Mouse (Mus musculus): ENCODE data around the gene Faim. TPM values are rescaled to one million over a fixed set of nuclear protein-coding genes. Genes with fewer than 3 reads are reported as not detected.

The Faim gene
- total RNA-seq, 1 experiment from 2014 or later: 158 TPM

DNA sequence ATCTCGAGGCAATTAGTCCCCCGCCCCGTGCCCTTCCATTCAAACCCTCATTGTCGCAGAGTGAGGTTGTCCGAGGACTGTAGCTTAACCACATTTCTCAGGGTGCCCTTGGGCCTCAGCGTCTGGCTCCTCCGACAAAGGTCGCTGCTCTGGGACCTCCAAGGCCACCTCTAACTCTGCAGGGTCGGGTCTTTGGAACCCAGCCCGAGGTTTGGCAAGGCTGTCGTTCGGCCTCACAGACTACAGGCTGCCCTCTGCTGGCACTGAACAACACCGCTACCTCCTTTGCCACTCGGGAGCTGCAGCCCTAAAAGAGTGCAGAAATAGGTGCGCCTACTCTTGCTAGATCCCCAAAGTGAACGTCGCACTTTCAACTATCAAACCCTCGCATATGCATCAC, 21.1 kb upstream of the Faim start:
- ATAC-seq (replicated peaks; ENCODE audit: insufficient number of reproducible peaks, low FRiP score, low TSS enrichment, poor library complexity, severe bottlenecking): no peak

DNA sequence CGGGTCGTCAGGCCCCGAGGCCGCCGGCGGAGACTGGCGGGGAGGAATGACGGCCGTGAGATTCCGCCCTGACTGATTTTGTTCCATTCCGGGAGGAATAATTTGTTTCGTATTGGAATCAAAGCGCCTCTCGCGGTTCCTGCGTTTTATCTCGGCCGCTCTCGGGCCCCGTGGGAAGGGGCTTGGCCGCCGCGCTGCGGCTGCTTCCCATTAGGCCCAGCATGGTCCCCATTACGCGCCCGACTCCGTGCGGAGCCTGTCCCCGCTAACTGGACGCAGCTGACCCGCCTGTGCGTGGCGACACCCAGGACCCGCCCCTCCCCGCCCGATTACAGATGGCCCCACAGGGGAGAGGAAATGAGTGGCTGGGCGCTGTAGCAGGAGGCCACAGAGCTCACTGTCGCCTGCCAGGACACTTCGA, 13.1 kb upstream of the Faim start:
- ATAC-seq (replicated peaks; ENCODE audit: insufficient number of reproducible peaks, low FRiP score, low TSS enrichment, poor library complexity, severe bottlenecking): no peak

DNA sequence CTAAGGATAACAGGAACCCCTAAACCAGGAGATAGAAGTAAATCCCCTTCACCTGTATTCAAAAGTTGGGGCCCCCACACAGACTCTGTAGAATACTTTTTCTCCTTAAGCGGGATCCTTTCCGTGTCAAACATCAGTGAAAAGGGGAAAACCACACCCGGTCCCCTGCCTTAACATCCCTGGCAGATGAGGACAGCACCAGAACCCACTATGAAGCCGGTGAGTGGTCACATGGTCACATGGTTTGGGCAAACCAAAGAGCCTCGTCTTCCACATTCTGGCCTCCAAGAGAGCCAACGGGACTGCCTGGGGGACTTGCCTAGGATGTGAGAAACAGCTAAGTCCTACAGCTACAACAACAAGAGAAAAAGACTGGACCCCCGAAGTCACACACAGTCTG, 12.6 kb upstream of the Faim start:
- ATAC-seq (replicated peaks; ENCODE audit: insufficient number of reproducible peaks, low FRiP score, low TSS enrichment, poor library complexity, severe bottlenecking): no peak

DNA sequence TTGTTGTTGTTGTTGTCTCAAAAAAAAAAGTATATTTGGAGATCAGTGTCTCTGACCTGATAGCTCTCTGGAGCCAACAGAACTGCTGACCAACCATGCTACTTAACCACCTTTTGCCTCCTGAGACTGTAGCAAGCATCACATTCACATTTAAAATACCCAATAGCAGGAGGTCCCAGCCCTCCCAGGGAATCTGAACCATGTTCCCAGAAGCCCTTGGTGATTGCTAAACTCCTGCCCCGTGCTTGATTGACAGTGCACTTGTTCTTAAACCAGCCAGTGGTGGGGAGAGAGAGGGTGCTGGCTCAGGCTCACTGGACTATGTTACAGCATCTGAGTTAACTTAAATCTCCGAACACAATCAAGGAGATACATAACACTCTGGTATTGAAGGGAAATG, 11.3 kb upstream of the Faim start:
- no peak for ATAC-seq (replicated peaks; ENCODE audit: insufficient number of reproducible peaks, low FRiP score, low TSS enrichment, poor library complexity, severe bottlenecking)

DNA sequence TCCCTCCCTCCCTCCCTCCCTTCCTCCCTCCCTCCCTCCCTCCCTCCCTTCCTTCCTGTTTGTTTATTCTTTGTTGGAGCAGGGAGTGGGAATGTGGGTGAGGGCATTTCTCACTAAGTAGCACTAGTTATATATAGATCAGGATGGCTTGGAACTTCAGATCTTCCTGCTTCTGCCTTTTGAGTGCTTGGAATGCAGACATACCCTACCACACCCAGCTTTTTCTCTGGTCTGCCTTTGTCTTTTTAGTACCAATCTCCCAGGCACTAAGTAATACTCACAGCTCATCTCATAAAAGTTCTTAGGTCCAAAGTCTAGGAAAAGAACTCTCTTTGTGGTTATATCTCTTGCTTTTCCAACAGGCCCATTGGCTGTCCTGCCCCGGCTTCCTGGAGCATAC, 10.1 kb upstream of the Faim start:
- no peak for ATAC-seq (replicated peaks; ENCODE audit: insufficient number of reproducible peaks, low FRiP score, low TSS enrichment, poor library complexity, severe bottlenecking)

DNA sequence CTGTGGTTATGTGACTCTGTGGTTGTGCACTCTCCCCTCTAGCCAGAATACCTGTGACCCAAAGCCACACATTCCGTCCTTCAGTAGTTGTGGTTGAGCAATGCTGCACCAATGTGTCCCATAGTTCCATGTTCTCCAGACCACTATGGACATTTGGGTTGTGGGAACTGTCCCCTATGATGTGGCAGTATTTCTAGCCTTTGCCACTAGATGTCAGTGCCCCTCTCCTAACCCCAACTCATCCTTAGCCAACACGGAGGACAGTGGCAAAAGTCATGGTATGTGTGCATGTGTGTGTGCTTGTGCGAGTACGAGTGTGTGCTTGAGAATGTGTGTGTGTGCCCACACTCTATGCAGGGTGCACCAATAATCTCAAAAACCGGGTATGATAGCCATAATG, 9.7 kb upstream of the Faim start:
- ATAC-seq (replicated peaks; ENCODE audit: insufficient number of reproducible peaks, low FRiP score, low TSS enrichment, poor library complexity, severe bottlenecking): 0 out of 2 replicates have a peak, but pooled peaks have one; percentile 30

DNA sequence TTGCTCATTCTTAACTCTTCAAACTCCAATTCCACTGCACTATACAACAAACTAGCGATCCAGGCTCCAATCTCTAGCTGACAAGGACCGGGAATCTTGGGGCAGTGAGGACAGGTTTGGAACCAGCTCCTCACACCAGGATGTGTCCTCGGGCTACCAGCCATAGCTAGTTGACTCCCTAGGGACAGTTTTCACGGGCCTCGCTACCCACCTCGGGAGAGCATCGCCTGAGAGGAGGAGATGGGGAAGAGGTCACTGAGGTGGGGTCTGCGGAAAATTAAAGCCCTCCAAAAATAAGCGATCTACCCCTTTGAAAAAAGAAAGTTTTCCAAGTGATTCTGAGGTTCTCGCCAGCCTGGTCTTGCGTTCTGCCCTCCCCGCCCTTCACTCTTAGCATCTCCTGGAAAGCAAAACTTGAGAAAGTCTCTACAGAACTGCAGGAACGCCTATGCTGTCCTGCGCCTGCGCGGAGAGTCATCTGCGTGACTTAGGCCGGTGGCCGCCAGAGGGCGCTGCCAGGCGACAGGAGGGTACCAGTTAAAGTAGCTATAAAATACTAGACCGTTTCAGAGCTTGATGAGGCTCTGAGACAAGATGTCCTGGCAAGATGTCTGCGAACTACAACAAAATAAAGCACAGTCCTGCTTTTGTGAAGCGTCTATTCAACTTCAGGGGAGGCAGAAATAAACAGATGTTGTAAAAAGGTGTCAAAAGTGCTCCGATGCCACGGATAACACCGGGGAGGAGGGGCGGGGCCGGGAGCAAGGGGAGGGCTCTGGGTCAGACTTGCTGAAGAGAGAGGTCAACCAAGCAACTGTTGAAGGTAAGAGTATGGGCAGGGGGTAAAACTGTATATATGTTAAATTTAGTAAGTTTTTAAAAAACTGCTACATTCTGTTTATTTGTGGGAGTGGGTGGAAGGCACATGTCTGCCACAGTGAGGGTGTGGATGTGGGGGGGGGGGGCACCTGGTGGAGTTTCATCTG, 6.4 kb upstream of the Faim start:
- peak; percentile 88 for ATAC-seq (replicated peaks; ENCODE audit: insufficient number of reproducible peaks, low FRiP score, low TSS enrichment, poor library complexity, severe bottlenecking)

DNA sequence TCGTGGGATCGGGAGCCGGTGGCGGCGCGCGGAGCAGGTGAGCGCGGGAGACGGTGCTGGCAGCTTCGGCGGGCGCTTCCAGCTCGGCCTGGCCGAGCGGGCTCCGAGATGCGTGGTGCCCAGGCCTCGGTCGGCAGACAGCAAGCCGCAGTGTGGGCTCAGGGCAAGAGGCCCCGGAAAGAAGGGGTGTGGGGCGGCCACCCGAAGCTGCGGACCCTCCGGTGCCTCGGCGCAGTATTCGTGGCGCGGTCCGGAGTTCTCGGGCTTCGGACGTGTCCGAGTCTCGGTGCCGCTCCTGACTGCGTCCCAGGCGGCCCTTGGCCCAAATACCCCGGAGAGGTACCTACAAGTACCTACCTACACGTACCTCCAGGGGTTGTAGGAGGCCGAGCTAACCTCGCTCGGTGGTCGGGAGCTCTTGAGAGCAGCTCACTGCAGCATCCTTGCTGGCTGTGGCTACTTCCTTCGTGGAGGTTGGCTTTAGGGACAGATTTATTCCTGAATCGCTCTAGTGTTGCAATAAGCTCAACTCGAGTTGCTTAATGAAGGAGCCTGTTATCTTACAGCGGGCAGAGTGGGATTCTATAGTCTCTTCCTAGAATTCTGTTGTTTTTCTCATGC, 413 bp downstream of the Faim start:
- ATAC-seq (replicated peaks; ENCODE audit: insufficient number of reproducible peaks, low FRiP score, low TSS enrichment, poor library complexity, severe bottlenecking): peak; percentile 12; the same call in 1 of the 2 replicates

DNA sequence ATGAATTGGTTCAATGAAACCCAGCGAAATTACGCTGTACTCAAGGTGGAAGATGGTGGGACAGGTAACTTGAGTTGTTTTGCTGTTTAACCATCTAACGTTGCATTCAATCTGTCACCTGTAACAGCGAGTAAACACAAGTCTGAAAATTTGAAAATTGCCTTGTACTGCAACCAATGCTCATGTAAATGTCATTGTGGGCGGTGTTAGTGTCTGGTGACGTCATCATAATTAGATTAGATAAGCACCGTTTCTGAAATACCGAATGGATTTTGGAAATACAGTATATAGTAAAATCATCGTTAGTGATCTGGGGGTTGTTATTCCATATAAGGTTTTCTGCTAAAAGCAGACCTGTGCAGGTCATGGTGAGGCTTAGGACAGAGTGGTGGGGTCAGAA, 958 bp downstream of the Faim start:
- ATAC-seq (replicated peaks; ENCODE audit: insufficient number of reproducible peaks, low FRiP score, low TSS enrichment, poor library complexity, severe bottlenecking): no peak

DNA sequence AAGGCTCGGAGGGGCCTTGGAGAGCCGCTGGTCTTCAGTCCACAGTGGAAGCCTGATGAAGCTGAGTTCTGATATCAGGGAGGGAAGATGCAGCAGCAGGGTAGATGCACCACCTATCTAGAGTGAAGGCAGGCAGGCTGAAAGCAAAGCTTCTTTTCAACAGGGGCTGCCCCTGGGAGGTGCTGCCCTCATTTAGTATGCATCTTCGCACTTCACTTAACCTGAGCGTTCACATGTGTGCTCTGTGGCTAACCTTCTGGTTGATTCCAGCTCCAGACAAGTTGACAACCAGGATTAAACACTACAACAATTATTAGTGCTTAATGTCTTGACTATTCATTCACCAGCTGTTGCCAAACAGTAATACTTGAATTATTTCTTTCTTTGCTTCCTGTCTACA, 7.9 kb downstream of the Faim start:
- no peak for ATAC-seq (replicated peaks; ENCODE audit: insufficient number of reproducible peaks, low FRiP score, low TSS enrichment, poor library complexity, severe bottlenecking)

DNA sequence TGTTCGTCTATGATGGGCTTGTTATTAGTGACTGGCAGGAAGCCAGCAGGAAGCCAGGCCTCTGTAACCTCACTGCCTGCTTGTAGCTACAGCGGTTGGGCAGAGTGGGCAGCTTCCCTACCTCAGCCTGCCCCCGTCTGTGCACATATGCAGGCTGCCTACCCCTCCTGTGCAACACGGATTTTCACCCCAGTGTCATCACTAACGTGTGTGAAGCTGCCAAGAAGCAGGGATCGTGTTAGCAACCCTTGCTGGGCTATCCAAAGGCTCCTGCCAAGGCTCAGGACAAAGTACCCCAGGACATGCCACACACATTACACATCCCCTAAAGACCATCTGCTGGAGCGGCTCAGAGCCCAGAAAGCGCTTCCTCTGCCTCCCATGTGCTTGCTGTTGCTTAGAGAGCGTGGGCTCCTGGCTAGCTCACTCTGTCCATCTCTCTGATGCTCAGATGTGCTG, 13.7 kb downstream of the Faim start:
- no peak for ATAC-seq (replicated peaks; ENCODE audit: insufficient number of reproducible peaks, low FRiP score, low TSS enrichment, poor library complexity, severe bottlenecking)

DNA sequence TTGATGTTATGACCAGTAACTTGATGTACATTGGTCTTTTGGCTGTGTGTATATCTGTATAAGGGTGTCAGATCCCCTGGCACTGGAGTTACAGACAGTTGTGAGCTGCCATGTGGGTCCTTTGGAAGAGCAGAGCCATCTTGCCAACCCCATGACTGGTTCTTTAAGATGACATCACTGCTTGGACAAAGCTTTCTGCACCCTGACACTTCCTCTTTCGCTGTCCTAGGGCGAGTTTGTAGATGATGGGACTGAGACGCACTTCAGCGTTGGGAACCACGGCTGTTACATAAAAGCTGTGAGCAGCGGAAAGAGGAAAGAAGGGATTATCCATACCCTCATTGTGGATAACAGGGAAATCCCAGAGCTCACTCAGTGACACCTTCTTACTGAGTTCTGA, 15.2 kb downstream of the Faim start:
- no peak for ATAC-seq (replicated peaks; ENCODE audit: insufficient number of reproducible peaks, low FRiP score, low TSS enrichment, poor library complexity, severe bottlenecking)

DNA sequence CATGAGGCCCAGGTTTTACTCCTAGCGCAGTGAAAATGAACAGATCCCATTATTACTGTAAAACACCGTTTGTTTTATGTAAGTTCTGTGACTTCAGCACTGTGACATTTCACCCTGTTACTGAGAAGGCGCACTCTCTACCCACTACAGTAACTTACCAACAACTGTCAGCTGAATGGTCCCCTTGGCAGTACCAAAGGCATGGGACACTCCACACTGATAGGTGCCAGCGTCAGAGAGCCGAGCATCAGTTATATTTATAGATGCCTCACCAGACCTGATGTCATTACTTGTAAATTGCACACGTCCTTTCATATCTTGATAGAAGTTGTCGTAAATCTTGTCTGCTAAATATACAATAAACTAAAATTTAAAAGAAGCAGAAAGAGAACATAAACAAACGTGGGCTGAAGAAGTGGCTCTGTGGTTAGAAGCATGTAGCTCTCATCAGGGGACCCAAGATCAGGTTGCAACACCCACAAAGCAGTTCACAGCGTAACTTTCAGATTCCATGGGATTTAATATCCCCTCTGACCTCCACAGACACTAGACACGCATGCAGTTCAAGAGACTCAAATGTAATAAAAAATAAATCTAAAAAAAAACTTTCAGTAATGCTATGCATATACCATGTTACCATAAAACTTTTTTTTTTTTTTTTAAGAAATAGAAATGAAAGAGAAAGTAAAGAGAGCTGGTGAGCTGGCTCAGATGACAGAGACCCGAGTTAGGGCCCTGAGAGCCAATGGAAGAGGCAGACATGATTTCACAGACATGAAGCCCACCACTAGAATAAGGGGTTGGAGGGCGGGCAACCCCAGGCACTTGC, 23.1 kb downstream of the Faim start:
- ATAC-seq (replicated peaks; ENCODE audit: insufficient number of reproducible peaks, low FRiP score, low TSS enrichment, poor library complexity, severe bottlenecking): no peak

DNA sequence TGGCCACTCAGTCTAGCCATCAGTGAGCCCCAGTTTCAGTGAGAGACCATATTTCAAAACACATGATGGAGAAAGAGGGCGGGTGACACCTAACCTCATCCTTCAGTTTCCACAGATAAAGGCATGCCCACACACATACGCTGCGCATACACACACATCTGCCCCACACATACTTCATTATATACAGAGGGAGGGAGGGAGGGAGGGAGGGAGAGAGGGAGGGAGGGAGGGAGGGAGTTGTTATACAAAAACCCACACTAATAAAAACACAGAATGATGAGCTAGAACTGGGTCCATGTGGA, 23.7 kb downstream of the Faim start:
- ATAC-seq (replicated peaks; ENCODE audit: insufficient number of reproducible peaks, low FRiP score, low TSS enrichment, poor library complexity, severe bottlenecking): no peak

DNA sequence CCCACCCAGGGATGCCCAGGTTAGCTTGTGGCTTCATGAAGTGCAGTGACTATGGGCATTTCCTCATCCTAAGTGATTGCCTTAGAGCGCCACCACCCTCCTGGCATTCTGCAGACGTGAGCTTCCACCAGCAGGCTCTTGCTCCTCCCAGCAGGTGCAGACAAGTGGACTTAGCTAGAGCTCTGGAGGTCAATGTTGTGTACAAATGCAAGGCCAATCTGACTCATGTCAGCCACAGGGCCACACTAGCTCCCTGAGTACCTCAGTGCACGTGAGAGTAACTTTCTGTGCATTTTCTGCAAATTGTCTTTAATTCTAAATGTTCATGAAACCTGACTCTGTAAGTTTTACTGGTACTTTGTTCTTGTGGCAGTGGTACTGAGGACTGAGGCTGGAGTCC, 30.1 kb downstream of the Faim start:
- ATAC-seq (replicated peaks; ENCODE audit: insufficient number of reproducible peaks, low FRiP score, low TSS enrichment, poor library complexity, severe bottlenecking): no peak

DNA sequence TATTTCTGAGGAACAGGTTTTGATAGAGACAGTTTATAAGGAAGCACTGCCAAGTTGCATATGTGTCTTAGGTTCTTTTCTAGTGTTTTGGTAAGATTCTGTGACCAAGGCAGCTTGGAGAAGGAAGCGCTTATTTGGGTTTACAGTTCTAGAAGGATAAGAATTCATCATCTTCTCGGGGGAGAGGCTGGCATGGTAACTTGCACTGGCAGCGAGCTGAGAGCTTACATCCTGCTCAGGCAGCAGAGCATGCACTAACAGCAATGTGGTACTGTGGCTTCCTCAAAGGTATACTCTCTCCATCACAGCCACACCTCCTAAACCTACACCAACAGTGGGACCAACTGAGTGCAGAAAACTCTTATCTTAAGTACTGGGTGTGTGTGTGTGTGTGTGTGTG, 30.6 kb downstream of the Faim start:
- no peak for ATAC-seq (replicated peaks; ENCODE audit: insufficient number of reproducible peaks, low FRiP score, low TSS enrichment, poor library complexity, severe bottlenecking)

DNA sequence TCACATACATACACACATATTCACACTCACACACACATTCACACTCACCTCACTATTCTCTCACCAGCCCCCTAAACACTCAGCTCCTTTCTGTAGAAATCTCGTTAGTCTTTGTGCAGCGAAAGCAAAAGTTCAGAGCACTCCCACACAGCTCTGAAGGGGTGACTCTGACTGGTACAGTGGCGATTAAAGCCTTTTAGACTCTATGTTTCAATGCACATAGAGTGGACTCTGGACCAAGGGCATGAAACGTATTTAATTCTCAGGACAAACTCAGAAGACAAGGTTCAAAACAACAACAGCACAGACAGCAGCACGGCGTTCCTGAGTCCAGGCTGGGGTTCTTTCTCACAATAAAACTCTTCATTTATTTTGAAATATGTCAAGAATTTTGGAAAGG, 31.5 kb downstream of the Faim start:
- ATAC-seq (replicated peaks; ENCODE audit: insufficient number of reproducible peaks, low FRiP score, low TSS enrichment, poor library complexity, severe bottlenecking): no peak

DNA sequence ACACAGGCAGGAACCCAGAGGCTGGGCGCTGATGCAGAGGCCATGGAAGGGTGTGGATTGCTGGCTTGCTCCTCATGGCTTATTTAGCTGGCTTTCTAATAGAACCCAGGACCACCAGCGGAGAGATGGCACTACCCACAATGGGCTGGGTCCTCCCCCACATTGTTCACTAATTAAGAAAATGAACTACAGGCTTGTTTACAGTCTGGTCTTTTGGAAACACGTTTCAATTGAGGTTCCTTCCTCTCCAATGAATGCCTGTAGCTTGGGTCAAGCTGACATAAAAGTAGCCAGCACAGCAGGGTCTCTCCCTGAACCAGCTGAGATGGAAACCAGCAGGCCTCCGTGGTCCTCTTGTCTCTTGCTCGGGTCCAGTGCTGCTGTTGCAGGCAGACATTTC, 35.0 kb downstream of the Faim start:
- ATAC-seq (replicated peaks; ENCODE audit: insufficient number of reproducible peaks, low FRiP score, low TSS enrichment, poor library complexity, severe bottlenecking): no peak

DNA sequence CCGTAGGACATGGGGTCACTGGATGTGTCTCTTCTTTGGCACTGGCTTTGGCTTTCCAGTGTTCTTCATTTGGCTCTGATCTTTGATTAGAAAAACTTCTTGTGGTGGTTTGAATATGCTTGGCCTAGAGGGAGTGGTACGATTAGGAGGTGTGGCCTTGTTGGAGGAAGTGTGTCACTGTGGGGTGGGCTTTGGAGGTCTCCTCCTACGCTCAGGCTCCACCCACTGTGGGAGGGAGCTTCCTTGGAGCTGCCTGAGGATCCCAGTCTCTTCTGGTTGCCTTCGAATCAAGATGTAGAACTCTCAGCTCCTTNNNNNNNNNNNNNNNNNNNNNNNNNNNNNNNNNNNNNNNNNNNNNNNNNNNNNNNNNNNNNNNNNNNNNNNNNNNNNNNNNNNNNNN, 35.6 kb downstream of the Faim start:
- no peak for ATAC-seq (replicated peaks; ENCODE audit: insufficient number of reproducible peaks, low FRiP score, low TSS enrichment, poor library complexity, severe bottlenecking)
